Mouse (Mus musculus): ENCODE data around the gene H2al1c.
"Not testable (repeated sequence)": the region's sequence is repeated elsewhere in the genome, so short reads cannot be mapped to it uniquely, and the experiment has no call there.

DNA sequence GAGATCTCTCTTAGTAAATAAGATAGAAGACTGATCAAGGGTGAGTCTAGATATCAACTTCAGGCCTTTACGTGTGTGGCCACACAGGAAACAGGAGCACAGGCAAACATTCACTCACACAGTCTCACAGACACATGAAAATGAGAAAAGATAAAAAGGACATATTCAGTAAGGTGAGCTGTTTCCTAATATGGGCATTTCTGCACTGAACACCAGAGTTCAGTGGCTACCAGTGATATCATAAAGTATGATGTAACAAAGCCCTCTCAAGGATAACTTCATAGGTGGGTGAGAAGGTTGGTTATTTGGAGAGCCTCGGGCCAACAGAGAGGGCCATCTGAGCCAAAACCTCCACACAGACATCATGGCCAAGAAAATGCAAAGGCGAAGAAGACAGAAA, 6.5 kb upstream of the H2al1c start, which contains the start of gene H2al1a:
- not testable (repeated sequence) for TF ChIP-seq CTCF, POLR2A (IDR thresholded peaks at IDR 0.05; ENCODE audit: extremely low read depth, insufficient read depth, low read length)
